Mouse (Mus musculus) embryonic fibroblast, embryonic 13.5 days (primary cell): ENCODE measurements around the gene Ppp1r10.
A peak's percentile ranks its signal among the peaks of the same experiment; 100 is the strongest.

Experiments used
- CTCF ChIP-seq: IDR thresholded peaks from 2 replicates; pipeline ENCODE4 v1.5.1; 2011; ENCODE audit warnings: mild to moderate bottlenecking, control low read depth, low read length, moderate library complexity, borderline replicate concordance; ENCODE audit not compliant: insufficient read depth
- POLR2A ChIP-seq: IDR thresholded peaks from 2 replicates; pipeline ENCODE4 v1.6.1; 2011; ENCODE audit warnings: low read depth, mild to moderate bottlenecking, control low read depth, low read length, moderate library complexity

DNA sequence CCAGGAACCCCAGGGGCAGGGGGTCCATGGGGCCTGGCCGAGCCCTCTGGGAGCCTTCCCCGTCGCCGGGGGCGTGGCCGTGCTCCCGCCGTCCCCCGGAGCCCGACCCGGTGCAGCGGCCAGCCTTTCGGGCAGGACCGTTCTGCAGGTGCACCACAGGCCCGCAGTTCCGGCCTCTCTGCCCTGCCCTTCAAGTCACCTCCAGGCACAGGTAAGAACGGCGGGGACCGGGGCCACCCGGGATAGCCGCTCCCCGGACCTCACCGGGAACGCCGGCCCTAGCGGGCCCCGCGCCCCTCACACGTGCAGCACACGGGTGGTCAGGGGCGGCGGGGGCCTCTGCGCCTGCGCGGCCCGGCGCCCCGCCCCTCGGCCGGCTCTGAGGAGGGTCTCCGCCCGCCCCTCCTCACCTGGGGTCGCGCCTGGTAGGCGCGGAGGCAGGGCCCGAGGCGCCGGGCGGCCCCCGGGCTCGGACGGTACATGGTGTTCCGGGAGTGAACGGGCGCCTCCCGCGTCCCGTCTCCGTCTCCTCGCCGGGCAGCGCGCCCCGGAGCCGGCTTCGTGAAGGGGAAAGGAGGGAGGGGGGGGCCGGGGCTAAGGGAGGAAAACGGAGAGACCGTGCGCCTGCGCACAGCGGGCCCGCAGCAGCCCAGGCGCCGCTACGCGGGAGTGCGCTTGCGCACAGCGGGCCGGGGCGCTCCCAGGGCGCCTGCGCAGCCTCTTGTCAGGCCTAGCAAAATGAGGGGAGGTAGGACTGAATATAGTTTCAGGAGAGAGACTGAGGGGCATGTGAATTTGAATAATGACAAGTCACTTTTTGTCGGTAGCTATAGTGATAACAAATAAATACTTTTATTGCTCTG lies 19.2 kb upstream of the Ppp1r10 start, which contains the start of gene 2310061I04Rik:
- TF ChIP-seq CTCF (no peak), POLR2A (peak; percentile 47; the same call in 1 of the 2 replicates)
